Mouse (Mus musculus): Measurements from ENCODE around the gene Zfp366. TPM values are rescaled to one million over a fixed set of nuclear protein-coding genes. Genes with fewer than 3 reads are reported as not detected.

The Zfp366 gene
- polyA plus RNA-seq, 1 experiment from 2014 or later = 0.55 TPM

GRCm38 (mm10) chr13:99186138-99186853 lies 1.7 kb downstream of the Zfp366 start:
- no peak for DNase-seq (ENCODE audit: low spot score)

GRCm38 (mm10) chr13:99186859-99187258 lies 2.2 kb downstream of the Zfp366 start:
- no peak for DNase-seq (ENCODE audit: low spot score)

GRCm38 (mm10) chr13:99187456-99187855 lies 2.8 kb downstream of the Zfp366 start:
- DNase-seq (ENCODE audit: low spot score) = no peak

- no peak for DNase-seq (ENCODE audit: low spot score)
These were observed 4.0 kb downstream of the Zfp366 start for GRCm38 (mm10) chr13:99188625-99189024.

- no peak for DNase-seq (ENCODE audit: low spot score)
These were observed 5.0 kb downstream of the Zfp366 start for GRCm38 (mm10) chr13:99189671-99190070.

- no peak for DNase-seq (ENCODE audit: low spot score)
These were observed 5.8 kb downstream of the Zfp366 start for GRCm38 (mm10) chr13:99190466-99190865.

GRCm38 (mm10) chr13:99191063-99191462 lies 6.4 kb downstream of the Zfp366 start:
- no peak for DNase-seq (ENCODE audit: low spot score)

- DNase-seq (ENCODE audit: low spot score) = peak; percentile 63
These were observed 11.7 kb downstream of the Zfp366 start for GRCm38 (mm10) chr13:99196314-99196713.

GRCm38 (mm10) chr13:99196865-99197264 lies 12.2 kb downstream of the Zfp366 start:
- no peak for DNase-seq (ENCODE audit: low spot score)

GRCm38 (mm10) chr13:99201647-99202574 lies 17.3 kb downstream of the Zfp366 start:
- DNase-seq (ENCODE audit: low spot score) = no peak

- no peak for DNase-seq (ENCODE audit: low spot score)
These were observed 22.6 kb downstream of the Zfp366 start for GRCm38 (mm10) chr13:99207214-99207613.

GRCm38 (mm10) chr13:99209859-99210258 lies 25.2 kb downstream of the Zfp366 start:
- DNase-seq (ENCODE audit: low spot score) = no peak

- no peak for DNase-seq (ENCODE audit: low spot score)
These were observed 26.2 kb downstream of the Zfp366 start for GRCm38 (mm10) chr13:99210837-99211236.

- no peak for DNase-seq (ENCODE audit: low spot score)
These were observed 28.4 kb downstream of the Zfp366 start for GRCm38 (mm10) chr13:99212976-99213375.

- no peak for DNase-seq (ENCODE audit: low spot score)
These were observed 31.4 kb downstream of the Zfp366 start for GRCm38 (mm10) chr13:99216005-99216404.

- DNase-seq (ENCODE audit: low spot score) = no peak
These were observed 33.4 kb downstream of the Zfp366 start for GRCm38 (mm10) chr13:99217984-99218383.

- no peak for DNase-seq (ENCODE audit: low spot score)
These were observed 35.0 kb downstream of the Zfp366 start for GRCm38 (mm10) chr13:99219586-99219985.

GRCm38 (mm10) chr13:99221996-99222395 lies 37.4 kb downstream of the Zfp366 start:
- DNase-seq (ENCODE audit: low spot score) = no peak

GRCm38 (mm10) chr13:99222476-99222875 lies 37.9 kb downstream of the Zfp366 start:
- DNase-seq (ENCODE audit: low spot score) = no peak

- no peak for DNase-seq (ENCODE audit: low spot score)
These were observed 38.8 kb downstream of the Zfp366 start for GRCm38 (mm10) chr13:99223321-99223884.

GRCm38 (mm10) chr13:99223917-99224316 lies 39.3 kb downstream of the Zfp366 start:
- no peak for DNase-seq (ENCODE audit: low spot score)
